Mouse (Mus musculus) heart, postnatal 0 days (tissue): Measurements from ENCODE around the gene Sntg2.

Source experiments
- CTCF ChIP-seq: IDR thresholded peaks from 2 replicates; pipeline ENCODE4 v1.5.1; 2016; ENCODE audit warnings: antibody characterized with exemption, control low read depth, low read depth
- EP300 ChIP-seq: IDR thresholded peaks from 2 replicates; pipeline ENCODE4 v1.6.1; 2016; ENCODE audit warnings: antibody characterized with exemption, low read depth

GRCm38 (mm10) chr12:30181721-30182120 lies 191.5 kb downstream of the Sntg2 start:
- TF ChIP-seq CTCF (no peak), EP300 (no peak)
